Mouse (Mus musculus) heart, postnatal 0 days (tissue): ENCODE data around the gene Ppm1f.

Source experiments
- CTCF ChIP-seq: IDR thresholded peaks from 2 replicates; pipeline ENCODE4 v1.5.1; 2016; ENCODE audit warnings: antibody characterized with exemption, control low read depth, low read depth
- EP300 ChIP-seq: IDR thresholded peaks from 2 replicates; pipeline ENCODE4 v1.6.1; 2016; ENCODE audit warnings: antibody characterized with exemption, low read depth

- TF ChIP-seq CTCF (no peak), EP300 (no peak)
Measured at GRCm38 (mm10) chr16:16930810-16931296, 34.6 kb downstream of the Ppm1f start.
